Mouse (Mus musculus): ENCODE measurements at regions not wholly inside any gene's neighbourhood (a gene's known extent, or its start where the extent isn't known, plus 50 kb on each side); places are given as distances from the start of the nearest gene placed in this dataset.
A peak's percentile ranks its signal among the peaks of the same experiment; 100 is the strongest.

DNA sequence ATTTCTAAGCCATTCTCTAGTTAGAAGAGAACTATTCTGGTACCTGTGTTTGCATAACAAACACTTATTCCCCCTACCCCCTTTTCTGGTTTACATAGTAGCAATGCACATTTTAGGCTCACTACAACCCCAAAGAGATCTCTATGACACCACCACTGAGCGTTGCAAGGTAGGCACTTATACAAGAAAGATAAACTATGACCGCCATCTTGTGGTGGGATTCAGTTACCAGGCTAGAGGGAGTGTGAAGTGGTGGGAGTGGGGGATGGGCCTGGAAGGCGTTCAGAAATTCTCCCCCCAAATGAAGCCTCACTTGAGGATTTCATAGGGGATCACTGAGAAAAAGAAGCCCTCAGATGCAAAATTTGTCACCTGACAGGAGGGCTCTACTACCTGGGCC, 64.4 kb upstream of the Fst start:
- peak; percentile 16 for DNase-seq

DNA sequence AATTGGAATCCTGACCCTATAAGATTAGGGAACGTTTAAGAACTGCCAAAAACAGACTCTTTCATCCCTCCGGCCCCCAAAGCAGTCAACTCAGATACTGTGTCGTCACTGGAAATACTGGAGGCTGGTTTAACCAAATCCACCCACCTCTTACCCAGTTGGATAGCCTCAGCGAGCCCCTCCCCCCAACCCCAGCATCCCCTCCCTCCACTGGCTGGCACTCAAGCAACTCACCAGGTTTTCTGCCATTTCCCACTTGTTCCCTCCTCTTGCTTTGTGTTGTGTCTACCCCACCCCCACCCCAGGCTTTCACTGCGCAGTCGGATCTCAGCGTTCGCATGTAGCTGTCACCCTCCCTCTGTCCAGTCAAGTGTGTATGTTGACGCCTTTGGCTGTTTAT, 68.1 kb upstream of the Fst start:
- no peak for DNase-seq

DNA sequence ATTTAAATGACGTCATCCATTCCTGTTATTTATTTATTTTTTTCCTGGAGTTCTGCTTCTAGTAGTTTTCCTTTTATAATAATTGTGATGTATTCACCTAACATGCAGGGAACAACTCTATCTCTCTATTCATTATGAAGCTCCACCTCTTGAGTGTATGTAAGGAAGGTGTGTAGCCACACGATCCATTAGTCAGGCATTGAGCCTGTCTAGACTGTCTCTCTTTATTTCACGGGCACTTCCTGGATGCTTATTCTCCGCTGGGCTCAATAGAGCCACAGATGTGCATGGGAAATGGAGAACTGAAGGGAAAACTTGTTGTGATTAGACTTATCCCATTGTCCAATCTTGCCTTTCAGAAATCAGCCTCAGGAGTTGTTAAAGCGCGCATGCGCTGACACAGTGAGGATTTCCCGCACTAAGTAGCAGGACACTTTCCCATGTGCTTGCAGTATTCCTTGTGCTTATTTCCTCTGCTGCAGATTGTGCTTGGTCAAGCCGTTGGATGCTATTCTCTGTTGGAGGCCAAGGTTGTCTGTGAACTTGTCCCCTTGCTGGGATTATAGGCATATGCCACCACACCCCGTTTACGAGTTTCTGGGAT, 71.5 kb upstream of the Fst start:
- DNase-seq = no peak

DNA sequence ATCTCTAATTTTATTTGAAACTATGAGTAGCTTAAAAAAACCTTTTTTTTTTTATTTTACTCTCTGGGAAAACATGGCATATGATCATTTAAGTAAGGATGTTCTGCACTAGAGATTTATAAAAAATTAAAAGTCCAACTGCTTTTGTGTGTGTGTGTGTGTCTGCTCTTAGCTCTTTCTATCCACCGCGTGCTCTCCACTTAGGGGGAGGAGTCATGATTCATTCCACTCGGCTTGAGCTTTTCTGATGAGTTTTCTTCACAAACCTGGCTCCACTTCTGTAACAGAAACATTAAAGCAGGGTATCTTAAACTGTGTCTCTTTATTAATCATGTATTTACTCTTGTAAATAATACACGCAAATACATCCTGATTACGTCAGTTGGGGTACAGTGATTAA, 73.0 kb upstream of the Fst start:
- DNase-seq = no peak

DNA sequence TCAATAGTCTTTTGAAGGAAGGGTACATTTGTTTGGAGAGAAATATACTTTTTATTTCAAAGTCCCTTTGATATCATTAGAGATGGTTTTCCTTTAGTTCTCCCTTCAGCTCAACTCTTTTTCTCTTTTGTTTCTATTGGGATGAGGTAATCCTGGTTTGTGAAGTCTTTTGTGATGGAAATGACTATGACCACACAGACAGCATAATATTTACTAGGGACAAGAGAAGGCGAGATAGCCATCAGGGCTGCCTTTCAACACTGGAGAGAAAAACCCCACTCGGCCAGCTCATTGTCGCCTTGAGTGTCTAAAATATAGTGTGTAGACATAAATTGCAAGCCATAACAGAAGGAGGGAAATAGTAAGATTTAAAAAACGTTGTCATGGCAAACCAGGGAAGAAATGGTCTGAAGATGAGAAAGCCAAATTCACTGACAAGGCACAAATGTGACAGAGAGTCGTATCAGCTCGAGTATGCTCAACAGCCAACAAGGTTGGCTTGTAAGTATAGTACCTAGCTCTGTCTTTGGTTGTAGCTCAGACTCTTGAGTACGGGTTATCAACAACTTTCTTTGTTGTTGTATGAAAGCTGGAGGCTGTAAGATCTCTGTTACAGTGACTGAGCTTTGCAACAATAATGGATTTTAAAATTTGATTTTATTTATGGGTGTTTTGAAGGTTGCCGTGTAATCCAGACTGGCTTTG, 73.8 kb upstream of the Fst start:
- no peak for DNase-seq

DNA sequence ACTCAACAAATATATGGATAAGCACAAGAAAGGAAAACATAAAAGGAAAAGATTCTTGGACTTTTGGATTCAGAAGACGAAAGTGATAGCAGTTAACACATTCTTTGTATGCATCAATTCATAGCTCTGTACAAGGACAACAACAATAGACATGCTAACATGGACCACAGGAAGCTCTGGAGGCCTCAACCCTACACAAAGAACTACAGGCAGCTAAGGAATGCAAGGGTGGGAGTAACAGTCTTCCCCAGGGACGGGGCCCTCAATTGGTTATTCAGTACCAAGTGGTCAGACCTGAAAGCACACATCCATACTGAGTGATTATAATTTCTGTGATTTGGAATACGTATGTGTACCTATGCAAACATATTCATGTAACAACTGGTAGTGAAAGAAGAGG, 75.8 kb upstream of the Fst start:
- DNase-seq = no peak

DNA sequence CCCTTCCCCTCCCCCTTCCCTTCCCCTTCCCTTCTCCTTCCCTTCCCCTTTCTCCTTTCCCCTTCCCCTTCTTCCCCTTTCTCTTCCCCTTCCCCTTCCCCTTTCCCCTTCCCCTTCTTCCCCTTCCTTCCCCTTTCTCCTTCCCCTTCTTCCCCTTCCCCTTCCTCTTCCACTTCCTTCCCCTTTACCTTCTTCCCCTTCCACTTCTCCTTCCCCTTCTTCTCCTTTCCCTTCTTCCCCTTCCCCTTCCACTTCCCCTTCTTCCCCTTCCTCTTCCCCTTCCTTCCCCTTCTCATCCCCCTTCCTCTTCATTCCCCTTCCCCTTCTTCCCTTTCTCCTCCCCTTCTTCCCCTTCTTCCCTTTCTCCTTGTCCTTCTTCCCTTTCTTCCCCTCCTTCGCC, 77.0 kb upstream of the Fst start:
- no peak for DNase-seq

DNA sequence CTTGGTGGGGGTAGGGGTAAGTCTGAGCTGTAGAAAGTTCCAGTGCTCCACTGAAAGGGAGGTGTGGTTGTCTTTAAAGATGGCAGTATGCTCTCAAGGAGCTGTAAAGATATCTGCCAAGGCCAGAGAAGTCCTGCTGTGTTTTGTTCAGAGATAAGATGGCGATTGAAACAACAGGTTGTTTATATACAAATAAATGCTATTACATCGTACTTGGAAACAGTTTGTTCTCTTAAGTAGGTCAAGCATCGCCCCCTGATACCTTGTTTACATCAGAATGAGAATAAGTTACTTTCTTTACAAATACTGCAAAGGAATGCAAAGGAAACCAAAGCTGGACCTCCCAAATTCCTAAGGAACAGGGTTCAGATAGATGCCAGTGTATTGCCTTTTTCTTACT, 113.0 kb upstream of the Fst start:
- DNase-seq = no peak

DNA sequence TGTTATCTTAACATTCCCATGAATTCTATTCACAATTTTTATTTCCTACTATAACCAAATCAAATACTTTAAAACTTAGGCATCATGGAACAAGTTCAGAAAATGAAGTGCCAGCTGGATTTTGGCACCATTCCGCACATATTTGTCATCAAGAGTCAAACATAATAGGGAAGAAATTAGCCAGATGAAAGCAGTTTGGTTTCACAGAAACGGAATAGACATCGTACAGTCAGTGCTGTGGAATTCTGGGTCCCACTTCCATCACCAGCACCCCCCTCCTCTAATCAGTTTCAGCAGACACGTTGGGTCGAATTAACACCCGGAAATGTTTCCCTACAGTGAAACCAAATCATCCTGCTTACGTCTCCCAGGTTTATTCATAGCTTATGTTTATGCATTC, 125.8 kb upstream of the Fst start:
- peak; percentile 61 for DNase-seq

DNA sequence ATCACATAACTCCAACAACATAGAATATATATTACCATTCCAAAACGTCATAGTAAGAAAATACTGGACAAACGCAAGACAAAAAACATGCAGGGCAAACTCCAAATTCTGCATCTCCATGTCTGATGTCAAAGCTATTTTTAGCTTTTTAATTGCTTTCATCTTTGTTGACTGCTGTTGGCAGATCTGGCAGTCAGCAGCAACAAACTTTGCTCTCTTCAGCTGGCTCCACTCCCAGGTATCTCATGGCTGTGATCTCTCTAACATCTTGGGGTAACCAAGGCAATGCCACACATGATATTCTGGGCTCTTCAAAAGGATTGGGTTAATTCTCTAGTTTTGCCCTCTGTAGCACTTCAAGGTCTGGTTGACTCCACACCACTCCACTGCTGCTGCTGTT, 128.9 kb upstream of the Fst start:
- no peak for DNase-seq

DNA sequence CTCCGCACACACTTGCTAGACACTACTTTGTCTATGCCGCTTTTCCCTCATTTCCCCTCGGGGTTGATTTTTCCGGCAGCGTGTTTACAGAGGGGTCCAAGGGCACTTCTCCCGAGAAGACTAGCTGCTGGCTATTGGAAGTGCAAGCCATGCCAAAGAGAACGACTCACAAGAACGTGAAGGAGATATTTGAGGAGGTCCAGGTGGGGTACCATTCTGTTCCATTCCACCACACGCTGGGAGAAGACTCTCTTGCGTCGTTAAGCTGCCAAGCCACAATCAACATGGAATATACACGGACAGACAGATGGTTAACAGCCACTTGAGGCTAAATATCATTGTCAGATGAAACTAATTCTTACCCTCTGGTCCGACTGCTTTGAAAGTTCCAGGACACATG, 144.6 kb upstream of the Fst start:
- DNase-seq = no peak

DNA sequence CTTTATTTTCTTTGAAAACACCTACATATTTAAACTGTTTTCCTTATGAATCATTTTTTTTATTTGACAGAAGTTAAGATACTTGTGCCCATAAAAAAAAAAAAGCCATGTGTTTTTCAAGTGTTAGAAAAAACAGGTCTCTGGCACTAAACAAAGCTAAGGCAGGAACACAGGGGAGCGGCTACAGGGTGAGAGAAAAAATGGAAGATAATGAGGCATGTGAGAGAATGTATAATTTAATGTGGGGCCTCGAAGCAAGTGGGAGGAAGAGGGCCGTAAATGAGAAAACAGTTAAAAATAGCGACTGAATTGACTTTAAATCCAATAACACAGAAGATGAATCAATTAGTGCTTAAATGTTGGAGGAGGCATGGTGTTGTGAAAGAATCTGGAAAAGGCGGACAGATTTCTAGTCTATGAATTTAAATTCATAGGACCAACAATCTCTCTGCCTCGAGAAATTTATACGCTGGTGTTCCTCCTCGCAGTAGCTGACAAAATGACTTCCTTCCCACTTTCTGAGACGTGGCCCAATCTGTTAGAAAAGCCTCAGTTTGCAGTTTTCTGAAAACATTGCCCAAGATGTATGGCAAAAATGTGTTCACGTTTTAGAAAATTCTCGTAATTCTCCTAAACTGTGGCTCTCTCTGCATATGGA, 145.4 kb upstream of the Fst start:
- DNase-seq = no peak

DNA sequence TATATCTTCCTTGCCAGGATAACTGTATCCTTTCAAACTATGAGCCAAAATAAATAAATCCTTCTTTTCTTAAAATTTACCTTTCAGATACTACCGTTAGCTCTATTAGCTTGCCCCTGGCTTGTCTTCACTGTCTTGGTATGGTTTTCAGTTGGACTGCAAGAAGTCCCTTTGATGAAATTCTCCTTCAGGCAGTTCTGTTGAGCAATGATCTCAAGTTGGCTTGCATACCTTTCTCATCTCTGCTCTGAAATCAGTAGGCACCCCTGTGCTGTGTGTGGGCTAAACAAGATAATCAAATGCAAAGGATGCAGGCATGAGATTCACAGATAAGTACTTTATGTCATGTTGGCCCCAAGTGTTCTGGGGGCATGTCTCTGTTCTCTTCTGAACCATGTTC, 155.2 kb upstream of the Fst start:
- DNase-seq = no peak

DNA sequence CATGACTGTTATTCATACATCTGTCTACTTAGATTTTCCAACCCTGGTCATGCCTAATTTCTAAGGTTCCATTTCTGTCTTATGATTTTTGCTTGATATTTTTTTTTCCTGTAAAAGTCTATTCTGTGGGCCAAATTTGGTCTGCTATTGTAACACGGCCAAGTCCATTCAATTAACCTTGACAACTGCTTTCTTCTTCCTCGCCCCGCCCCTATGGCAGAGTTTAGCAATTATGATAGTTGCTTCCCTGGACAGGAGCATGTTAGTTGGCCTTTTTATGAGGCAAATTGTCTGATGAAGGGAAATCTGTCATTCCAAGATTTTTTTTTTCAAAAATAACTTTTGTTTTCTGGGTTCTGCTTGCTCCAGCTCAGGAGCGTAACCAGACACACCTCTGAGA, 160.7 kb upstream of the Fst start:
- DNase-seq = no peak

DNA sequence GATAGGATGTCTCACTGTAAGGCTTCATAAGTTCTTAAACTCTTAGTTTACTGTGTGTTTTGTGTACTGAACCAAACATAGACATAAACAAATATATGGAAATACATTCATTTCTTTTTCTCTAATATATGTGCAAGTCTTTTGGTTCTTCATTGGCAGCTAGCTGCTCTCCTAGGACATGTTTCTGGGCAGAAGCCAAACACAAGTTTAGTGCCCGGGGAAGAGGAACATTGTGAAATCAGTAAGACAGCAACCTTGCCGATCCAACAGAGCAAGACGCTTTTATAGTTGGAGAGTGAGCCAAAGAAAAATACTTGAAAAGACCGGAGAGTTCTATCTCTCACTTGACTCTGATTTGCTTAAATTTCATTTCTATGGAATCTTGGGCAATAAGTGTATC, 178.0 kb upstream of the Fst start:
- peak; percentile 4 for DNase-seq

DNA sequence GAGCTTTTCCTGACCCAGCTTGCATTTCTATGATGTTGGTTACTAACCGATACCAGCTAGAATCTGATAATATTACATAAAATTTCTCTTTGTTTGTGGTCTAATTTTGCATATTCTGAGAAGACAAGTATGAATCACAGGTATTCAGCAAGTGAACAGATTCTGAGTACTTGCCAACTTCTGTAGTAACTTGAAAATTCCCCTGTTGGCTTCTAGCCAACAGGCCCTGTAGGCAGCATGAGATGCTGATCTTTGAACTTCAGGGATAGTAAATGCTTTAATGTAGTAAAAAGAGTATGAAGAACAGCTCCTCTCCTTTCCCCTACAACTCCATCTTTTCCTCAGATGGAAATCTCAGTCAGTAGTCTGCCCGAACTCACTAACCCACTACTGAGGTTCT, 178.5 kb upstream of the Mocs2 start:
- DNase-seq = no peak

DNA sequence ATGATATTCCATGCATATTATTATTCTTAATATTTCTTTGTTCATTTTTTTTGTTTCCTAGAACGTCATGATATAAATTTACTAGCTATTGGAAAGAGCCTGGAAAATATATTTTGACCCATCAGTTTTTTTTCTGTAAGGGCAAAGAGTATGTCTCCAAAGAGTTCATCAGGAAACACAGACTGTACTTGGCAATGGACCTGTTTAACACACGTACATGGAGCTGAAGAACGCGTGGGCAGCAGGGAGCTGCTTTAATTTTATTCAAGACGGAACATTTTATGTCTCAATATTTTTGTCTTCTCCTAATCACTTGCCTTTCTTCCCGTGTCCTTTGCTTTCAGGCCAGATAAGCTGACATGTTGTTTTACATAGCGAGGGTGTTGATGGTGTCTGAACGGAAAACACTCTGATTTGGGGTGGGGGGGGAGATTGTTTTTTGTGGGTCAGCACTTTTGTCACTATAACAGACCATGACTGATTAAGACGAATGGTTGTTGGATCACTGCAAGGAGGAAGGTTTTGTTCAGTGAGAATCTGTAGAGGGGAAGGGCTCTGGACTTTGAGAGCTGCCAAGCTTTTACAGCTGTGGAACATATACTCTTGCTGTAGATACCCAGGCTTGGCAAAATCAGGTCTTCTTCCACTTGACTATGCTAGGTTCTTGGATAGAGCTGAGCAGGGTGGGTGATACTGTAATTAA, 176.2 kb upstream of the Mocs2 start:
- DNase-seq = no peak

DNA sequence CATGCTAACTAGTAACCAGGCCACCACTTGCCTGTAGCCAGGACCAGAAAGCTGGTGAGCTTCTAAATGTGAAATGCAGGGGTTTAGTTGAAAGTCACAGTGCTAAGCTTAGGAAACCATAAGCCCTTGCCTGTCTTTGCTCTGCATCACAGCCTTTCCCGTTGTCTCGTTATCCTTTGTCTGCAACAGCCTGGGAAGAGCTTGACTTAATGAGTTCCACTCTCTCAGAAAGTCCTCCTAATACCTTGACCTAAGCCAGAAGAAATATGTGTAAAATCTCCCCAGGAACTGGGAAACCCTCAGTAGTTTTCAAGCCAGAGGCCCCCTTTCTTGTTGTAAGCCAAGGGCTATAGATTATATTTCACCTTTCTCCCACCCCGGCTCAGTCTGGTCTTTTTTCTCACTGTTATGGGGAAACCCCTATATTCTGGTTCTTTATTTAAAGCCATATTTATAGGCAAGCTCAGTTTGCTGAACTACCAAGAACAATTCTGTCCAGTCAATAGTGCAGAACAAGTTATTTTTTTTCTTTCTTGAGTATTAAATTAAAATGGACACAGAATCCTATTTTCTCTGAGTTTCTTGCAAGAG, 175.0 kb upstream of the Mocs2 start:
- DNase-seq = no peak

DNA sequence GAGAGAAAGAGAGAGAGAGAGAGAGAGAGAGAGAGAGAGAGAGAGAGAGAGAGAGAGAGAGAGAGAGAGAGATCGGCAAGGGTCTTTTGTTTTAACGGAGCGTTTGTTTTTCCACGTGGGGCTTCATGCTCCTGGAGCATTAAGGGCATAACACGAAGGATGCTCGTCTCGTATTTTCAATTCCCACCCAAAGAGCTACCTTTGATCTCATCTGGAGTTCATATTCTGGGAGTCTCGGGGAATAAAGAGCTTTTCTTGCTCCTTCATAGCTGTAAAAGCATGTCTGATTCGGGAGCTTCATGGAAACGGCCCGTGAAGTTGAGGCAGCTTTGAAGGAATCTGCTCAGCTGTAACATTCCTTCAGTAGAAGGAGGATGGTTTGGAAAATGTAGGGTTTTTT, 174.5 kb upstream of the Mocs2 start:
- no peak for DNase-seq

DNA sequence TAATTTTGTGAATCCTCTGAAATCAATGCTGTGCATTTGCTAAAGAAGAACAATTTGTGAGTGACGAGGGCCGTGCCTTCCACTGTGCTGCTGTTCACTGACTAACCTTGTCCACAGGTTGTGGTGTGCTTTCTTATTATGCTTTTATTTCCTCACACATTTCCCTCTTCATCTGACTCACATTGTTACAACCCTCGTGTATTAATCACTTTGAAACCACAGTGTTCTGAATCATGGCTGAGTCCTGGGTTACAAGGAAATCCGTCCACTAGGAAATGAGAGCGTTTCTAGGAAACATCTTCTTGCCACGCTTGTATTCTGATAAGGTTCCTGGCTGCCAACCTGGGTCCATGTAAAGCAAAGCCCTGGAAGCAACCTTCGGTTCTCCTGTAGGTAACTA, 163.8 kb upstream of the Mocs2 start:
- DNase-seq = no peak

DNA sequence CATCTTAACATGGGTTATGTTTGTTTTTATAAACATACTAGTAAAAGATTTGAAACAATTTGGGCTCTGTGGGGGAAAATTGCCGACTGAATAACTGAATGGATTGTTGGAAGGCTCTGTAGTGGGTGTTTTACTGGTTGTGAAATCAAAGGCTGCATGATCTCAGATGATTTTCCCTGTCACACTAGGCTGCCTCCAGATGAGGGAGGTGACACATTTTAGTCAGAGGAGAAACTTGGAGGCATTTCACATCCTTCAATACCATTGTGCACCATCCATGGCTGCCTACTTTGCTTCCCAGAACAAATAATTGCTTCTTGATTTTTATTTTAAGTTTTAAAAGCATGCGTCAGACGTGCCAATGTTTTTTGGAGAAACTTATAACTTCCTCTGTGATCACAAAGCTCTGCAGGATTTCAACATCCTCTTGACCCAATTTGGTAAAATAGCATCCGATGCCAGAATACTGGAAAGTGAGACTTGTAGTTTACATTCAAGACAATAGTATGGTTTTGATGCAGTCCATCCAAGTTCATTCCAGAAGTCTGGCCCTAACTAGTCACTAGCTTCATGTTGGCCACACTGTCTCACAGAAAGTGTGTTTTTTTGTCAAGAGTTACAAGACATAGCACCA, 163.0 kb upstream of the Mocs2 start:
- peak; percentile 3 for DNase-seq

DNA sequence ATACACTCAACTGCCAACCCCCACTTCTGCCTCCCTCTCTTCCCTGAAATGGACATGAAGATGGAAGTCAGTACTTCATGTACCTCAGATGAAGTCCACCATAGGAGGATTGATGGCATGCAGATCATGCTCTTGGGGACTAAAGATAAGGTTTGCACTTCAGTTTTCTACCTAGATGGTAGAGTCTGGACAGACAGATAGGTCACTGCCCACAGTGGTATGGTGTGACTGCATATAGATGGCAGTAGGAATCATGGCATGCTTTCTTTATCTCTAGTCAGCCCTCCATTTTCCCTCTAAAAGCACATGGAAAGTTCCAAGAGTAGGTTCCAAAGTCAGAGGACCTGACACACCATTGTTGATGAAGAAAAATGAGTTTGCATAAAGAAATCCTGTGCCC, 145.6 kb upstream of the Mocs2 start:
- DNase-seq = no peak

DNA sequence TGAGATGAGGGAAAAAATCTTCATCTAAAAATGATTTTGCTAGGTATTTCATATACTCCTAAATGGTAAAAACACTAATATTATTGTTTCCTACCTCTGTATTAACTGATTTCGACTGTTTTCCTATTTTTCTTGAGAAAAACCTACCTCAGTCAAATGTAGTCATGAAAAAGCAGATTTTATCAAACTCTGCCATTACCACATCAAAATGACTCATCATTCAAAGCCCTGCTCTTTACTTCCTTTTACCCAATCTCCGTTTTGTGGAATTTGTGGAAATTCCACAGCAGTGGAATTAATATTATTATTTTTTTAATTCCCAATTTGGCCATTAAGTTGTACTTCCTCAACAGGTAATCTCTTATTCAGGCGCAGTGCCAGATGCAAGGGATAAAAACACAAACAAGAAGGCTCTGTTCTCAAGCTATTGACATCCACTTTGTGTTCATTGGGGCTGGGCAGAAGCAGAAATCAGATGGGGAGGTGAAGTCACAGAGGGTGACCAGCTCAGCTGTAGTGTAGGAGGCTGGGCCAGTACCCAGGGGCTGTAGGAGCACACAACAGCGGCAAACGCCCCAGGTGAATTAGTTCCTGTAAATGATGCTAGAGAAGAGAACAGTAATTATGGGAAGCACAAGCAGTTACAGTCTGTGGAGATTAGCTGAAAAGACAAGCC, 138.2 kb upstream of the Mocs2 start:
- no peak for DNase-seq

All from lung, postnatal 10 days (tissue).